Mouse (Mus musculus) lung, postnatal 0 days (tissue): ENCODE measurements around the gene Spred2. TPM values are rescaled to one million over a fixed set of nuclear protein-coding genes. Genes with fewer than 3 reads are reported as not detected.

Source experiments
- ATAC-seq: fragments of 200-750 bp; cut with Nextera tagmentation; 2 replicates; pipeline ENCODE4 v1.8.0; 2017; ENCODE audit warnings: moderate library complexity
- DNase-seq: peaks from one replicate; pipeline ENCODE4 v3.0.0-alpha.2; 2016; ENCODE audit warnings: low spot score
- H3K27ac ChIP-seq: fragments of 300-500 bp; sonication (generic); 2 replicates; pipeline ENCODE4 v1.5.1; 2014; ENCODE audit warnings: antibody characterized with exemption, mild to moderate bottlenecking, low read length, mixed read lengths
- H3K27me3 ChIP-seq: fragments of 300-500 bp; sonication (generic); replicated peaks from 2 replicates; pipeline ENCODE4 v1.6.1; 2014; ENCODE audit warnings: low read length, mixed read lengths; ENCODE audit not compliant: insufficient read depth
- H3K36me3 ChIP-seq: fragments of 300-500 bp; sonication (generic); 2 replicates; pipeline ENCODE4 v1.6.1; 2014; ENCODE audit warnings: low read length, mixed read lengths; ENCODE audit not compliant: insufficient read depth
- H3K4me1 ChIP-seq: fragments of 300-500 bp; sonication (generic); 2 replicates; pipeline ENCODE4 v1.6.1; 2014; ENCODE audit warnings: antibody characterized with exemption, low read depth, low read length, mixed read lengths; ENCODE audit not compliant: insufficient read depth
- H3K4me2 ChIP-seq: fragments of 300-500 bp; sonication (generic); replicated peaks from 2 replicates; pipeline ENCODE4 v1.6.1; 2014; ENCODE audit warnings: low read depth, mild to moderate bottlenecking, low read length, moderate library complexity, mixed read lengths
- H3K4me3 ChIP-seq: fragments of 300-500 bp; sonication (generic); 2 replicates; pipeline ENCODE4 v1.5.1; 2014; ENCODE audit warnings: low read depth, low read length
- H3K9ac ChIP-seq: fragments of 300-500 bp; sonication (generic); replicated peaks from 2 replicates; pipeline ENCODE4 v1.6.1; 2014; ENCODE audit warnings: low read depth, mild to moderate bottlenecking
- H3K9me3 ChIP-seq: fragments of 300-500 bp; sonication (generic); 2 replicates; pipeline ENCODE4 v1.6.1; 2016; ENCODE audit warnings: low read length, mixed read lengths
- CTCF ChIP-seq: IDR thresholded peaks from 2 replicates; pipeline ENCODE4 v1.5.1; 2016; ENCODE audit warnings: antibody characterized with exemption, mild to moderate bottlenecking
- EP300 ChIP-seq: IDR thresholded peaks from 2 replicates; pipeline ENCODE4 v1.6.1; 2016; ENCODE audit warnings: antibody characterized with exemption, mild to moderate bottlenecking, control low read depth
- WGBS: fragments of 180-500 bp; shearing (Covaris S2); extraction: QIAGEN DNeasy Blood & Tissue Kit; methylation state at CpG from one replicate; pipeline ENCODE4 v1.1.7; 2014; 5-methylcytosine and 5-hydroxymethylcytosine counted together
- polyA plus RNA-seq: library from polyadenylated mRNA; unstranded; fragments of >200 nt; fragmentation: Nextera tagmentation; extraction: Ambion mirVana; gene quantifications from 2 replicates; pipeline ENCODE4 v1.2.1, GENCODE M21; 2015

Spred2 gene
- polyA plus RNA-seq, 1 experiment from 2014 or later = 3.9 TPM

- Histone ChIP-seq H3K36me3 (0 out of 2 replicates have a peak, but pooled peaks cover 9% of the 10 kb centered on the region), H3K9me3 (no peaks in the 10 kb centered on the region), H3K4me1 (no peaks in the 10 kb centered on the region), H3K9ac (no peak overlapping the region), H3K27ac (no peak overlapping the region), H3K27me3 (no peaks in the 10 kb centered on the region), H3K4me2 (no peak overlapping the region), H3K4me3 (no peak overlapping the region)
- TF ChIP-seq EP300 (no peak), CTCF (no peak)
- no peak for DNase-seq
- 30% methylated on average over 16 of the region's 16 CpGs for WGBS
- ATAC-seq = no peak
Measured at GRCm38 (mm10) chr11:20011210-20011978, 87.2 kb downstream of the Spred2 start.

GRCm38 (mm10) chr11:20013366-20013765 is 89.2 kb downstream of the Spred2 start:
- Histone ChIP-seq H3K4me1 (no peaks in the 10 kb centered on the region), H3K36me3 (peaks cover 13% of the 10 kb centered on the region)
- TF ChIP-seq CTCF = no peak
- no peak for TF ChIP-seq EP300

GRCm38 (mm10) chr11:20017937-20018336 is 93.8 kb downstream of the Spred2 start:
- H3K4me1 ChIP-seq = no peaks in the 10 kb centered on the region
- TF ChIP-seq EP300 (no peak), CTCF (no peak)

More at GRCm38 (mm10) chr11:20013366-20013765, 89.2 kb downstream of the Spred2 start:
- Histone ChIP-seq H3K27ac (no peak overlapping the region), H3K4me2 (no peak overlapping the region), H3K9me3 (no peaks in the 10 kb centered on the region), H3K4me3 (no peak overlapping the region), H3K9ac (no peak overlapping the region), H3K27me3 (no peaks in the 10 kb centered on the region)
- DNase-seq = no peak
- WGBS = 94% methylated on average over 3 of the region's 3 CpGs
- no peak for ATAC-seq

GRCm38 (mm10) chr11:20018905-20019304 is 94.7 kb downstream of the Spred2 start:
- ATAC-seq (no peak), DNase-seq (no peak)
- no peak overlapping the region for H3K4me3 ChIP-seq
- H3K27ac ChIP-seq = no peak overlapping the region
- 100% methylated on average over 2 of the region's 2 CpGs for WGBS
- no peak overlapping the region for H3K4me2 ChIP-seq
- peaks cover 20% of the 10 kb centered on the region for H3K9me3 ChIP-seq
- no peak for TF ChIP-seq CTCF
- TF ChIP-seq EP300 = no peak
- H3K9ac ChIP-seq = no peak overlapping the region
- no peaks in the 10 kb centered on the region for H3K4me1 ChIP-seq
- H3K36me3 ChIP-seq = peaks cover 36% of the 10 kb centered on the region
- H3K27me3 ChIP-seq = no peaks in the 10 kb centered on the region

More at GRCm38 (mm10) chr11:20017937-20018336, 93.8 kb downstream of the Spred2 start:
- Histone ChIP-seq H3K9me3 (peaks cover 20% of the 10 kb centered on the region), H3K4me2 (no peak overlapping the region), H3K36me3 (peaks cover 36% of the 10 kb centered on the region), H3K9ac (no peak overlapping the region), H3K4me3 (no peak overlapping the region), H3K27me3 (no peaks in the 10 kb centered on the region), H3K27ac (no peak overlapping the region)
- DNase-seq (no peak), ATAC-seq (no peak)
- 93% methylated on average over 13 of the region's 13 CpGs for WGBS

GRCm38 (mm10) chr11:20020720-20021119 is 96.5 kb downstream of the Spred2 start:
- TF ChIP-seq EP300 = no peak
- TF ChIP-seq CTCF = no peak

GRCm38 (mm10) chr11:20022462-20022861 is 98.3 kb downstream of the Spred2 start:
- Histone ChIP-seq H3K36me3 (peaks cover 36% of the 10 kb centered on the region), H3K4me2 (no peak overlapping the region), H3K27me3 (no peaks in the 10 kb centered on the region), H3K9ac (no peak overlapping the region), H3K27ac (no peak overlapping the region), H3K4me3 (no peak overlapping the region), H3K4me1 (no peaks in the 10 kb centered on the region), H3K9me3 (peaks cover 20% of the 10 kb centered on the region)
- 85% methylated on average over 2 of the region's 2 CpGs for WGBS
- TF ChIP-seq CTCF (no peak), EP300 (no peak)
- no peak for ATAC-seq
- no peak for DNase-seq

More at GRCm38 (mm10) chr11:20020720-20021119, 96.5 kb downstream of the Spred2 start:
- no peak for ATAC-seq
- Histone ChIP-seq H3K4me3 (no peak overlapping the region), H3K4me2 (no peak overlapping the region), H3K9me3 (peaks cover 20% of the 10 kb centered on the region), H3K27me3 (no peaks in the 10 kb centered on the region), H3K9ac (no peak overlapping the region), H3K27ac (no peak overlapping the region), H3K36me3 (peaks cover 36% of the 10 kb centered on the region), H3K4me1 (no peaks in the 10 kb centered on the region)
- no peak for DNase-seq
- 98% methylated on average over 35 of the region's 35 CpGs for WGBS
